Mouse (Mus musculus) B cell, adult (primary cell): ENCODE results near the gene Gm498. TPM values are rescaled to one million over a fixed set of nuclear protein-coding genes. Genes with fewer than 3 reads are reported as not detected.

Source experiments
- total RNA-seq: library from RNA; stranded (reverse); gene quantifications from 4 replicates; pipeline ENCODE4 v1.2.4, GENCODE M21; 2023; ENCODE audit not compliant: inconsistent age

Gm498 gene
- not detected in 4 replicates for total RNA-seq

DNA sequence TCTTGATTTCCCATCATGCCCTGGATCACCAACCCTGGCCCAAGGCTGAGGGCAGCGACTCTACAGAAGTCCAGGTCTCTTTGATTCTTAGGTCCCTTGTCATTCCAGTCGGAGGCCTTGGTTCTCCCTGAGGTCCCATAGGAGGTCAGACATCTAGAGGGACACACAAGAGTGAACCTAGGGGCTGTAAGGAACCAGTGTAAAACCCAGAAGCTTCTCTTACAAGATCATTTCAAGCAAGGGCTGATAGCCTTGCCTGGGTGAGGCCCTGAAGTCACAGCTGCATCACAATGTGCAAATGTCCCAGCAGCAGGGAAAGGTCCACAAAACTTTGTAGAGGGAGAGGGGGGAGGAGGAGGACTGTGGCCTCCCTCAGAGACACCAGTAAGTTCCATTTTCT lies at the start of gene Gm498:
TSS of gene Gm498 (plus strand) at position 301 of the 400 bp plus-strand sequence.

DNA sequence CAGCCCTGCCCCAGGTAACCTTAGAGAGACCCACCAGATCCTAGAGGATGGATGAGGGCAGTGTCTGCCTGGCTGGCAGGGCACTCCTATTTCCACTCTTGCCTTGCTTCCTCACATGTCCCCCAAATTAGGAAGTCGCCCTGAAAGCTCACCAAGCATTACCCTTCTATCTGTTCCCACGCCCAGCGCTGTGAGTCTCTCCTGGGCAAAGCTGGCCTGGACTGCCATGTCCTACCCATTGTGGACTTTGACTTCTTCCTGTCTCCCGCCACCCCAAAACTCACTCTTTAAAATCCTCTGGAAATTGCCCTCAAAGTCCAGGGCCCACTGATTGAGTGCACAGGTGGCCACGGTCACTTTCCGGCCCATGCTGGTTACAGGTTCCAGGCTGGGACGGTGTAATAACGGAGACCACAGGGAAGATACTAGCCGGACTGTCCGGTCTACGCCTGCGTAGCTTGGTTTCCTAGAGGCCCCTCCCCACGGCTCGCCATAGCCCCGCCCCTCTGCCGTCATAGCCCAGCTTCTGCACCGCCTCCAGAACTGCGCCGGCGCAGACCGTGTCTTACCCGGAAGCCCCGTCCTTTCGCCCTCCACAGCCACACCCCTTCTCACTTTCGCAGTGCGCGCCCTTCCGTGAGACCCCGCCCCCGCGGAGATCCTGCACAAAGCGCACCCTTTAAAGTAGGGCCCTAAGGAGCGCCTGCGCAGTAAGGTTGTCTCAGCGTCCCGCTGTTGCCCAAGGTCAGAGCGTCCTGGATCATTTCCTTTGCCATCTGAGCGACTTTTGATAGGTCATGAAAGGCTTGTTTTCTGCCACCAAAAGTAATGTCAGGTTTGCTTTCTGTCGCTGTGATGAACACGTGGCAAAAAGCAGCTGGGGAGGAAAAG lies 44.0 kb upstream of the Gm498 start, which contains the start of the genes Nadsyn1 and Dhcr7:
TSS of gene Nadsyn1 (minus strand) at position 475 of the 891 bp plus-strand sequence.
TSS of gene Dhcr7 (plus strand) at position 771 of the 891 bp plus-strand sequence.

Other genes with a start within 250 kb of the Gm498 start
- 4.8 to 8.0 TPM (median 6.4 TPM) in 4 replicates for gene Tnfrsf26, start 238.1 kb upstream of the Gm498 start, total RNA-seq
- 4.7 to 9.0 TPM (median 5.6 TPM) in 4 replicates for gene Tnfrsf22, start 217.2 kb upstream of the Gm498 start, total RNA-seq
- 1.7 to 3.3 TPM (median 2.3 TPM) in 3 of 4 replicates, not detected in the other for gene Tnfrsf23, start 181.0 kb upstream of the Gm498 start, total RNA-seq
- 31.6 to 38.1 TPM (median 35.1 TPM) in 4 replicates for gene Osbpl5, start 109.9 kb upstream of the Gm498 start, total RNA-seq
- not detected in 4 replicates for gene Mrgprg, start 99.8 kb upstream of the Gm498 start, total RNA-seq
- gene Mrgpre, start 82.3 kb upstream of the Gm498 start, total RNA-seq: 10.5 to 11.2 TPM (median 10.6 TPM) in 4 replicates
- 19.5 to 22.4 TPM (median 20.1 TPM) in 4 replicates for gene Nadsyn1, start 44.0 kb upstream of the Gm498 start, total RNA-seq
- 15.7 to 20.9 TPM (median 18.6 TPM) in 4 replicates for gene Dhcr7, start 43.7 kb upstream of the Gm498 start, total RNA-seq
- 0.30 to 1.5 TPM (median 0.93 TPM) in 4 replicates for gene Shank2, start 135.1 kb downstream of the Gm498 start, total RNA-seq